Mouse (Mus musculus) frontal cortex, adult (tissue): Measurements from ENCODE around the gene Sult2a1.
"Not testable (repeated sequence)": the region's sequence is repeated elsewhere in the genome, so short reads cannot be mapped to it uniquely, and the experiment has no call there.

Experiments used
- ATAC-seq: cut with Nextera tagmentation; 2 replicates; pipeline ENCODE4 v1.9.2; 2017; ENCODE audit warnings: mild to moderate bottlenecking, moderate library complexity, mixed read lengths; ENCODE audit not compliant: low TSS enrichment

Gene Sult2a1

GRCm38 (mm10) chr7:13837309-13837708, at the start of gene Sult2a1:
Sult2a1 (minus strand) TSS chr7:13837409.
- not testable (repeated sequence) for ATAC-seq

GRCm38 (mm10) chr7:13813913-13814312, 23.3 kb downstream of the Sult2a1 start:
- ATAC-seq: no peak
